Mouse (Mus musculus) liver, postnatal 0 days (tissue): ENCODE data around the gene Ifi205. TPM values are rescaled to one million over a fixed set of nuclear protein-coding genes. Genes with fewer than 3 reads are reported as not detected.
"Not testable (repeated sequence)": the region's sequence is repeated elsewhere in the genome, so short reads cannot be mapped to it uniquely, and the experiment has no call there.

Experiments used
- ATAC-seq: fragments of 200-750 bp; cut with Nextera tagmentation; 2 replicates; pipeline ENCODE4 v1.8.0; 2017; ENCODE audit warnings: mild to moderate bottlenecking, moderate library complexity
- DNase-seq: peaks from one replicate; pipeline ENCODE4 v3.0.0-alpha.2; 2016
- H3K27ac ChIP-seq: fragments of 300-500 bp; sonication (generic); 2 replicates; pipeline ENCODE4 v1.5.1; 2014; ENCODE audit warnings: antibody characterized with exemption, moderate library complexity, mild to moderate bottlenecking, low read depth
- H3K27me3 ChIP-seq: fragments of 300-500 bp; sonication (generic); 2 replicates; pipeline ENCODE4 v1.6.1; 2014; ENCODE audit warnings: low read length, control low read depth, mixed read lengths; ENCODE audit not compliant: insufficient read depth
- H3K36me3 ChIP-seq: fragments of 300-500 bp; sonication (generic); replicated peaks from 2 replicates; pipeline ENCODE4 v1.6.1; 2014; ENCODE audit warnings: mild to moderate bottlenecking, control low read depth, low read length, moderate library complexity, mixed read lengths; ENCODE audit not compliant: insufficient read depth
- H3K4me1 ChIP-seq: fragments of 300-500 bp; sonication (generic); 2 replicates; pipeline ENCODE4 v1.6.1; 2014; ENCODE audit warnings: antibody characterized with exemption, mild to moderate bottlenecking, control low read depth; ENCODE audit not compliant: insufficient read depth
- H3K4me2 ChIP-seq: fragments of 300-500 bp; sonication (generic); 2 replicates; pipeline ENCODE4 v1.6.1; 2014; ENCODE audit warnings: low read depth, mild to moderate bottlenecking, low read length, moderate library complexity, mixed read lengths
- H3K4me3 ChIP-seq: fragments of 300-500 bp; sonication (generic); 2 replicates; pipeline ENCODE4 v1.5.1; 2014; ENCODE audit warnings: low read depth, low read length
- H3K9ac ChIP-seq: fragments of 300-500 bp; sonication (generic); replicated peaks from 2 replicates; pipeline ENCODE4 v1.6.1; 2014; ENCODE audit warnings: mild to moderate bottlenecking, moderate library complexity
- H3K9me3 ChIP-seq: fragments of 300-500 bp; sonication (generic); 2 replicates; pipeline ENCODE4 v1.6.1; 2016; ENCODE audit warnings: mild to moderate bottlenecking, control low read depth, low read length, mixed read lengths
- CTCF ChIP-seq: sonication (generic); IDR thresholded peaks from 2 replicates; pipeline ENCODE4 v1.5.1; 2016; ENCODE audit warnings: antibody characterized with exemption, low read depth
- EP300 ChIP-seq: IDR thresholded peaks from 2 replicates; pipeline ENCODE4 v1.6.1; 2016; ENCODE audit warnings: antibody characterized with exemption, low read depth, mild to moderate bottlenecking
- WGBS: fragments of 180-500 bp; shearing (Covaris S2); extraction: QIAGEN DNeasy Blood & Tissue Kit; methylation state at CpG from one replicate; pipeline ENCODE4 v1.1.7; 2014; ENCODE audit not compliant: insufficient replicate concordance; 5-methylcytosine and 5-hydroxymethylcytosine counted together
- polyA plus RNA-seq: library from polyadenylated mRNA; unstranded; fragments of >200 nt; fragmentation: Nextera tagmentation; extraction: Ambion mirVana; gene quantifications from 2 replicates; pipeline ENCODE4 v1.2.1, GENCODE M21; 2015

The Ifi205 gene
- polyA plus RNA-seq, 1 experiment from 2014 or later = 2.5 TPM

DNA sequence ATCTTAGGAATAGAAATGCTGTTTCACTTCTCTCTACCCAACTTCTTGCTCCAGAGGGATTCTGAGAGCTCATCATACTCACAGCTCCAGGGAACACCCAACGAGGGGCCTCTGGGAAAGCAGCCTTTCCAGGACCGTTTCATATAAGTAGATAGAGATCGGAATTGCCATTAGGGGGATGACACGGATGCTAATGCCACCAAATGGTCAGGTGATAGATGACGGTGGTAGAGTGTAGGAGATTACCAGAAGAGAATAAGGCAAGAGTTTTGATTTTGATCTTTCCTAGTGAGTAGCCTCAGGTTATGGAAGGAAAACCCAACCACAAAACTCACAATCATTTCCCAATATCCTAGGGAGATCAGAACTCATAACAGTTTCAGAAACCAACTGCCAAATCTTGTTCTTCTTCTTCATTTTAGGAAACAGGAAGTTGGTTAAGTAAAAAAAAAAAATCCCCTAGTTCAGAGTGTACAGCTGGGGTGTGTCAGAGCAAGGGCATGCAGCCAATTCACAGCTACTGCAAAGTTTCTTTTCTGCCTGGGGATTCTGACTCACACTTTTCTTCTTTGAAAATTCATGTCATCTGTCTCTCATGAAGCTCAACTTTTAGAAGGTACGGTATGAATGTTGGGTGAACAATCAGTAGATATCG is 9.0 kb upstream of the Ifi205 start, which contains the start of gene Olfr433:
Gene Olfr433 (plus strand): TSS at position 183 of the 655 bp plus-strand sequence.
- H3K4me1 ChIP-seq = no peaks in the 10 kb centered on the region
- H3K4me3 ChIP-seq = no peak within 1 kb of the TSS
- H3K36me3 ChIP-seq = no peaks in the 10 kb centered on the region
- no peaks in the 10 kb centered on the region for H3K9me3 ChIP-seq
- TF ChIP-seq EP300 = no peak
- no peak for TF ChIP-seq CTCF
- H3K9ac ChIP-seq = no peak within 1 kb of the TSS
- DNase-seq = peak; percentile 29
- 53% methylated on average over 7 of the region's 7 CpGs for WGBS
- H3K27me3 ChIP-seq = no peaks in the 10 kb centered on the region
- H3K4me2 ChIP-seq = no peak within 1 kb of the TSS
- H3K27ac ChIP-seq = peak within 1 kb of the TSS; percentile 12; the same call in 1 of the 2 replicates
- ATAC-seq = peak; percentile 56; the same call in 1 of the 2 replicates

DNA sequence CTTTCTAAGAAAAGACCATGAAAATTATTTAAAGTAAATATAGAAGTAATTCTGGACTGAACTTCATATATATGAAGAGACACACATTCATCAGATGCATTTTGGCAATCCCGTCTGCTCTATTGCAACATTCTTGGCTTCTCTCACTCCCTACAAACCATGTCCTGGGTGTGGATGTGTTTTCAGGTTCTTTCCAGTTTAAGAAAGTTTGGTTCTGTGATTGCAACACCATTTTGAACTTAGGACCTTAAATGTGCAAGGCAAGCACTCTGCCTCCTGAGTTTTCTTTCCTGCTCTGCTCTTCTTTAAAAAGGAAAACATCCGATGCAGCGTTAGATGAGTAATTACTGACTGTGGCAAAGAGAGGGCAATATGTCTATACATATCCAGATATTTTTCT is 6.9 kb upstream of the Ifi205 start:
- Histone ChIP-seq H3K27ac (no peak overlapping the region), H3K4me2 (no peak overlapping the region), H3K4me1 (no peaks in the 10 kb centered on the region), H3K27me3 (no peaks in the 10 kb centered on the region), H3K4me3 (no peak overlapping the region), H3K9ac (no peak overlapping the region), H3K36me3 (no peaks in the 10 kb centered on the region), H3K9me3 (no peaks in the 10 kb centered on the region)
- DNase-seq = no peak
- ATAC-seq = no peak
- TF ChIP-seq EP300 (no peak), CTCF (no peak)
- WGBS = 72% methylated on average over 3 of the region's 3 CpGs

DNA sequence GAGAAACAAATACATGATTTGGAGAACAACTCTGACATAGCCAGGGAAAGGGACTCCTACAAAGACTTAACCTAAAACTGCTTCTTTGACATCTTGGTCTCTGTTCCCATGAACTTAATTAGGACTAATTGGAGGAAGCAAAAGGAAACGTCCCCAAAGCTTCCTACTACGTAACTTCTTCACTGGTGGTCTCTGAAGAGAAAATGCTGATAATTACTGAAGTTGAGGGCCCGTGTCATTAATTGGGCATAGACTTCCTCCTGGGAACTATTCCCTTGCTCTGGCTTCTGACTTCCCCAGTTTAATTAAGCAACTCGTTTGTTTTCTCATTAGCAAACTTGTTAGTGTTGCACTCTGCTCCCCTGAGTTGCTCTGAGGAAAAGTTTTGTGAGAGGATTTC is 4.2 kb upstream of the Ifi205 start:
- DNase-seq (no peak), ATAC-seq (no peak)
- Histone ChIP-seq H3K4me1 (no peaks in the 10 kb centered on the region), H3K27me3 (no peaks in the 10 kb centered on the region), H3K9ac (no peak overlapping the region), H3K36me3 (no peaks in the 10 kb centered on the region), H3K27ac (no peak overlapping the region), H3K4me3 (no peak overlapping the region), H3K4me2 (no peak overlapping the region), H3K9me3 (no peaks in the 10 kb centered on the region)
- 48% methylated on average over 4 of the region's 4 CpGs for WGBS
- TF ChIP-seq CTCF (no peak), EP300 (no peak)

DNA sequence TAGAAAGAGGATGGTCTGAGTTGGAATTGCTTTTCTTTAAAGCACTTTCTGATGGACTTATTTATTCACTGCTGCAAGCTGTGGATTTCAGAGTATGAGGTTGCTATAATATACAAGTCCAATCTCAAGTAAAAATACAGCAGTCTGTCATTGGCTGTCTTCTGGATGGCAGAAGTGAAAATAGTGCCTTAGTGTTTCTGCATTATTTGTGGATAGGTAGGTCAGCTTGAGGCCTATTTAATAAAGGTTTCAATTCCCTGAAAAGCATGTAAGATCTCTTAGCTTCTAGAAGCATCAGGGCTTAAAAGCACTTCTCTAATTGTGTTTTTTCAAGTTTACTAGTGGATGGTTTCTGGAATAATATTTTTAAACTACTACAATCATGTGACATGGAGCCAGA is 24.6 kb downstream of the Ifi205 start:
- H3K9ac ChIP-seq, ATAC-seq, H3K4me3 ChIP-seq, H3K36me3 ChIP-seq, H3K27ac ChIP-seq, H3K27me3 ChIP-seq, DNase-seq, H3K4me2 ChIP-seq, H3K9me3 ChIP-seq, H3K4me1 ChIP-seq: not testable (repeated sequence)

DNA sequence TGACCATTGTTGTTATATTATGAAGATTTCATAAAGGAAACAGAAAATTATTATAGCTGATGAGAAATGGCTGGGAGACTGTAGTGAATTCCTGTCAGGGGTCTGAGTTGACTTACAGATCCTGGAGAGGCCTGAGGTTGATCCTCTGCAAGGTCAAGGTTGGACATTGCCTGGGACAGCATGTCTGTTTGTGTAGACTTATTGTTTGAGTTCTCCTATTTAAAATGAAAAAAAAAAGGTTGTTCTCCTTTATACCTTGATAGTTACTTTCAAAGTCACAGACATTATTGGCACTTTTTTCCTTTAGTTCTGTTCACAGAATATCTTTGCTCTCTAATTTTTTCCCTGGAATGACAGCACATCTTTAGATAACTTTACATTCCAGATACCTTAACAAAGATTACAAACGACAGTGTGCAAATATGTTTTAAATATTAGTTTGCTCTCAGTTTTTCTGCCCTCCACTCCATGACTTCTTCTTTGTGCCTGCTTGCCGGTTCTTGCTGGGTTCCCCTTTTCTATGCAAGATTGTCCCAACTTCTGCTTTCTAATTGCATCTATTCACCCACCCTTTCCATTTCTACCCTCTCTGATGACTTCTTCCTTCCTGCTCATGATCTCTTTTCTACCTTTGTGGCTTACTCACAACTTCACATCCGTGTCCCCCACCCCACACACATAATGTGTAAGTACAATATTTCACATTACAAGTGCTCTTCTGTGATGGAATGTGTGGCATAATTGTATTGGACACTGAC is 27.1 kb downstream of the Ifi205 start:
- H3K9me3 ChIP-seq, H3K4me1 ChIP-seq, H3K27ac ChIP-seq, H3K36me3 ChIP-seq, ATAC-seq, H3K4me3 ChIP-seq, DNase-seq, H3K9ac ChIP-seq, H3K27me3 ChIP-seq, H3K4me2 ChIP-seq: not testable (repeated sequence)
- 27% methylated on average over 2 of the region's 3 CpGs for WGBS

DNA sequence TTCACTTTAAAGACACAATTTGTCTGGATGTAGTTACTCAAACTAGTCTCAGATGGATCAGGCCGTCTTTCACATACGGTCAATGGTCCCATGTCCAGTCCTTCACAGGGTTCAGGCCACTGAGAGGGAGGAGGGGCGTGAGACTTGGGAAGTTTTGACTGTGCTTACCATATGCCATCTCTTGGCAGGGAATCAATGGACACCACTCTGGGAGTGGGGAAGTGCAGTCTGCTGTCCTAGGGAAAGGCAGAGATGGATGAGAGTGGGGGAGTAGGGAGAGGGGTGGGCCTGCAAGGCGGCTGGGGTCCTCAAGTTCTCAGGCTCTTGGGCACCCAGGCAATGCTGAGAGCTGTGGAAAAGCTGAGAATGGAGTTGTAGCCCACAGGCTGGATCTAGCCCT is 36.6 kb downstream of the Ifi205 start:
- H3K9me3 ChIP-seq = no peaks in the 10 kb centered on the region
- H3K4me3 ChIP-seq = no peak overlapping the region
- no peaks in the 10 kb centered on the region for H3K27me3 ChIP-seq
- H3K9ac ChIP-seq = no peak overlapping the region
- WGBS = 75% methylated on average over 4 of the region's 4 CpGs
- ATAC-seq (no peak), DNase-seq (no peak)
- no peak overlapping the region for H3K27ac ChIP-seq
- H3K36me3 ChIP-seq = no peaks in the 10 kb centered on the region
- H3K4me1 ChIP-seq = no peaks in the 10 kb centered on the region
- H3K4me2 ChIP-seq = no peak overlapping the region
- TF ChIP-seq EP300 (no peak), CTCF (no peak)

DNA sequence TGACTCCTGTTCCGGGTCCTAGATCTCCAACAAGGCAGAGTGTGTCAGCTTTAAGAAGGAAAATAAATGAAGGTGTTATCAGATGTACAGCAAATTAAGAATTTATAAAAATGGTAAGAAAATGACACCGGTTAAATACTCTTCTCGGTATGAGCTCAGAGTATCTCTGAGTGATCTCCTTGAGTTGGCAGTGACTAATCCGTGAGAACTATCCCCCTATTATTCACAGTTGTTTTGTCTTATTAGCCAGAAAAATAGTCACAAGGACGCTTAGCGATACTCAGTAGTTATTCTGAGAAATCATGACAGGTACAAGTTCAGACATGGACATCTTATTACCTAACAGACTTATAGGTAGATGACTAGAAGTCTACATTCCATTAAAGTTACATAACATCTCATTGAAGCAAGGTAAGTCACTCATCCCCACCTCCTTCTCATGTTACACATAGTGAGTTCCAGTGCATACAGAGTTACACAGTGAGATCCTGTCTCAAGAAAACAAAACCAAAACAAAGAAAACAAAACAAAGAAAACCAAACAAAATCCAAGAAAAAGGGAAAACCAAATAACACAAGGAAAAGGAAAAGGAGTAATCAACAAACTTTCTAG is 48.8 kb downstream of the Ifi205 start, which contains the start of gene Ifi202b:
Gene Ifi202b (minus strand): TSS at position 51 of the 612 bp plus-strand sequence.
- H3K9me3 ChIP-seq, H3K4me1 ChIP-seq, H3K36me3 ChIP-seq, H3K9ac ChIP-seq, ATAC-seq, H3K4me3 ChIP-seq, H3K4me2 ChIP-seq, DNase-seq, H3K27me3 ChIP-seq, H3K27ac ChIP-seq: not testable (repeated sequence)
- 83% methylated on average over 6 of the region's 6 CpGs for WGBS

DNA sequence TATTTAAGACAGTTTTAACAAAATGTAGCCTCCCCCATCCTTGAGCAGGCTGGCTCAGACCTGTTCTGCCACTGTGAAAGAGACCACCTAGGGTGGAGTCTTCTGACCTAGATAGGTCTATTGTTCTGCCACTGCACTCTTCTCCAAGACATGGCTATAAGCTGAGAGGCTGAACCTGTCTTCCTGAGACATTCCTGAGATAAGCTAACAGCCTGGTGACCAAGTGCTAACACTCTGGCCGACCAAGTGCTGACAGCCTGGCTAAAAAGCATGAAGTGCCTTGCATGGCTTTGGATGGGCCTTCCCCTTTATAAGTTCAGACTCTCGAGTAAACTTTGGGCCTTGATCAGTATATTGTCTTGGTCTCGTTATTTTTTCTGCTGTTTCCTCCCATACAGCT is 50.6 kb downstream of the Ifi205 start:
- not testable (repeated sequence) for H3K27ac ChIP-seq, H3K9me3 ChIP-seq, H3K4me1 ChIP-seq, H3K36me3 ChIP-seq, H3K27me3 ChIP-seq, ATAC-seq, H3K4me3 ChIP-seq, H3K9ac ChIP-seq, H3K4me2 ChIP-seq, DNase-seq
- 45% methylated on average over 3 of the region's 3 CpGs for WGBS
